Mouse (Mus musculus): Measurements from ENCODE around the gene Uimc1.

GRCm38 (mm10) chr13:55017898-55018599 is 82.1 kb downstream of the Uimc1 start:
- TF ChIP-seq POLR2A (IDR thresholded peaks at IDR 0.05; ENCODE audit: low read depth, low read length) (no peak), CTCF (IDR thresholded peaks at IDR 0.05; ENCODE audit: extremely low read depth, insufficient read length, insufficient replicate concordance, low read depth, low read length) (no peak)
